Mouse (Mus musculus) gastrocnemius, postnatal 10 days (tissue): ENCODE measurements around the gene Ccl28. TPM values are rescaled to one million over a fixed set of nuclear protein-coding genes. Genes with fewer than 3 reads are reported as not detected.
A peak's percentile ranks its signal among the peaks of the same experiment; 100 is the strongest.
"Not testable (repeated sequence)": the region's sequence is repeated elsewhere in the genome, so short reads cannot be mapped to it uniquely, and the experiment has no call there.

Source experiments
- DNase-seq: peaks from one replicate; pipeline ENCODE4 v3.0.0; 2021; ENCODE audit warnings: mixed read lengths
- total RNA-seq, 2 experiments: library from RNA; stranded (reverse); gene quantifications; 2 replicates each; pipeline ENCODE4 v1.2.3; 2021

The Ccl28 gene
- total RNA-seq, 2 experiments from 2014 or later = 0.19 to 0.23 TPM

DNA sequence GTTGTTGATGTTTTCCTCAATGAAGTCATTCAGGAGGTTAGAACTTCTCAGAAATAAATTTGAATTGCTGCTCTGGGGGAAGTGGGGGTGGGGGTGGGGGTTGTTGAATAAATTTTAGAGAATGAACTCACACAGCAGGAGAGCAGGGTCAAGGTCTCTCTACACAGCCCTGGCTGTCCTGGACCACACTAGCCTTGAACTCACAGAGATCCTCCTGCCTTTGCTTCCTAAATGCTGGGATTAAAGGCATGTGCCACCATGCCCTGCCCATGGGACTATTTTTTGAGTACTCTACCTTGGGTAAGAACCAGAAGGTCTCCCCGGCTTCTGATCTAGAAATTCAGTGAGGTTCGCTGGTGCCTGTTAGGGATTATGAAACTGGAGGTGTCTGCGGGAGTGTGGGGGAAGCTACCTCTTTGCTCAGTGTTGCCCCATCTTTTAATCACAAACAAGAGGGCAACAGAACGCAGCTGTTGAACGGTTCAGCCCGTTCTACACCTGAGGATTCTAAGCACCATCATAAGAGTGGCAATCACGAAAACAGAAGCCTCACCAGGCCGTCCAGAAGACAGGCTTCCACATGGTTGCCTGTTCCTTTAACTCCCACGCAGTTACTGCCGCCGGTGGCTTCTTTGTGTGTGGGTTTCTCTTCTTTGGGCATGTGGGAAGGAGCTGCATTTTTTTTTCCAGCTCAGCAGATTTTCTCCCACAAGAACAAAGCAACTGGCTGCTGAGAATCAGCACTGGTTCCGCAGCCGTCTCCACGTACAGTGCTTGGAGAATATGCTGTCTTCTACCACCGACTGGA is 25.5 kb downstream of the Ccl28 start:
- no peak for DNase-seq

DNA sequence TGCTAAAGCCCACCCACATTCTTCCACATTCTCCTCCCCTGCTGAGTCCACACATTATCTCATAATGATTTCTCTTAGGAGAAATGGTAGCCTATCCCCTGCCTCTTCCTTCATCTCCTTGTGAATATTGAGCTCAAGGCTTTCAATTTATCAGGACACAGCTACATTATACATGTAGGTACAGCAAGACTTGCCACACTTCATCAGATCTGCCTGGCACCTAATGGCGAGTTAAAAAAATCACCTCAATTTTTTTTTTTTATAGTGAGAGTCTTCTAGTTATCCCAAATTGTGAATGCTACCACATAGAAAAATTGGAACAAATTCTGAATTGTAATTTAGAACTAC is 26.1 kb downstream of the Ccl28 start:
- DNase-seq = no peak

DNA sequence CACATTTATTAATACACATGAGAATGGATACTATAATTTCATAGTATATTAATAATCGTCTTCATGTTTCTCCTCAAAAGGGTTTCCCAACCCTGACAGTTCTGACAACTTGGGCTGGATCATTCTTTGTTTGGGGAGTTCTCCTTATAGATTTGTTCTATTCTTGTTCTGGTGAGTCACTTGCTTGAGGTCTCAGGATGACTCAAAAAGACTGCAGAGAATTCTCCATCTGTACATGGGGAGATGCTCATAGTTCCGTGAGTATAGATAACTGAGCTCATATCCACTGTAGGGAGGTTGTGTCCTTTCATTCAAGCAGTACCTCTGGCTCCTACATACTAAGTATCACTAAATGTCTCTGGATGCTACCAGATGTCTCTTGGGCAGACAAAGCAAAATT is 31.1 kb downstream of the Ccl28 start:
- no peak for DNase-seq

DNA sequence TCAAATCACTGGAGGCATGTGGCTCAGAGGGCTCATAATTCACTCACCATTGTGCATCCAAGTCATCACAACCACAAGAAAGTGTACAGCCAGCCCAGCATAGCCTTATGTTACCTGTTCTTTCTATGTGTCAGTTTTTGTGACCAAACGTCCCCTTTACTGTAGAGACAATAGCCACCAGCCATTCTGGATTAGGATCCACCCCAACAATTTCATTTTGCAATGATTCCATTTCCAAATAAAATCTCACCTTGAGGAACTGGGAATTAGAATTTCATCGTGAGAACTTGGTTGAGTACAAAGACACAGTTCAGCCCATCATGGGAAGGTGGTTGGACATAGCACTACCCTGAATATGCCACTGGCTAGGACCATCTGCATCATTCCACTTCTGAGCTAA is 32.6 kb downstream of the Ccl28 start:
- no peak for DNase-seq

DNA sequence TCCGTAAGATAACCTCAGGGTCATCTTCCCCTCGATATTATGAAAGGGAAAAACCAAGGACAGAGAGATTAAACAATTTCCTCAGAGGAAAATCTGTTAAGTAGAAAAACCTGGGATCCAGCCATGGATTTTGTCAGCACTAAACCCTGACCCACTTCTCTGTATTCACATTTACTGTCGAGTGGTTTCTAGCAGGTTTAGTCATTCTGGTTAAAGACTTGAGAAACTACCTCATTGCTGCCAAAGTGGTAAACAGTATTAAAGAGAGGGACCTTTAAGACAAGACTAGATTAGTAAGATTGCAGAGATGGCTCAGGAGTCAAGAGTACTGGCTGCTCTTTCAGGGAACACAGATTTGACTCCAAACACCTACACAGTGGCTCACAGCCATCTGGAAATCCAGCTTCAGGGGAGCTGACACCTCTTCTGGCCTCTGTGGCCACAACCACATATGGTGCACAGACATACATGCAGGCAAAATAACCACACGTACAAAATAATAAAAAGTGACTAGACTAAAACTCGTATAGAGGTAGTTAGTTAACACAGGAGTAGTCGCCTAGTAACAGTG is 33.3 kb downstream of the Ccl28 start:
- no peak for DNase-seq

DNA sequence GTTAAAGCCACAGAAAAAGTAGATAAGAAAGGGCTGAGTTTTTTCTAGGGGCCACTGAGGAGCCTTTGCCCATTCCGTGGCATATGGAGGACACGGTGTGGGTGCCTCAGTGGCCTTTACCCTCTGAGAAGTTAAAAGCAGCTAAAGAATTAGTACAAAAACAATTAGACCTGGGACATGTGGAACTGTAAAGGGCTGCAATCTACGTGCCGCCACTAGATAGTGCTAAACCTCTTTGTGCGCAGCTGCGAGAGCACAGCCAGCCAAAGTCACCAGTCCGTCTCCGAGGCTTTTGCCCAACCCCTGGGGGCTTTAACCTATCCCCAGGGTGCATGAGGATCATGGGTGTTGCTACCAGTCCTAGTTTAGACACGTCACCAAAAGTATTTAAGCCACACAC is 37.8 kb downstream of the Ccl28 start:
- peak; percentile 8 for DNase-seq

DNA sequence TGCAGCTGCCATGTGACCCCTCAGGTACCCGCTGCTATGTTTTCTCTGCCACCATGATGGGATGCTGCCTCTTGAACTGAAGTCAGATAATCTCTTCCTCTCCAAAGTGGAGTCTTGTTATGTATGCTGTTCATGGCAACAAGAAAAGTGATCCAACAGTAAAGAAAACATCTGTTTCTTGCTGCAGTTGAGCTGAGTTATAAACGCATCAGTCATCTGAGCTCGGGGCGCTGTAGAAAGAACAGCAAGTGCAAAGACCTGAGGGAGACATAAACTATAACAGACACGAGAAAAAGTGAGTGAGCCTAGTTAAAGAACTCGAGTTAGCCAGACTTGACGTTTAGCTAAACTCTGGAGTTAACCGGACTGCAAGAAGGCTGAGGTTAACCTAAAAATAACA is 55.2 kb downstream of the Ccl28 start:
- DNase-seq = no peak

DNA sequence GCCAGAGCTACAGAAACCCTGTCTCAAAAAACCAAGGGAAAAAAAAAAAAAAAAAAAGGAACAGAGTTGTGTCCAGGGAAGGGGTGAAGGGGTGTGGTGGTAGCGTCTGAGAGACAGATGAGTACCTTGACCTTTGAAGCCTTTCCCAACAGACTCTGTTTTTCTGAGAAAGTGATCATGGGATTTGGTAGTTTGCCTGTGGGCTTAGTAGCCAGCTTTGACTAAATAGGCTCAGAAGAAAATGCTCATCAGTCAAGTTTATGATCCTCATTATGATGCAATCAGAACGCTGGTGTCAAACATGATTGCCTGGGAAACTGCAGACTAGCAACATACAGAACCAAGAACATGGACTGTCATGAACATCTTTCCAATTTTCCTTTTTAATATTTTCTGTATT is 56.1 kb downstream of the Ccl28 start:
- DNase-seq = no peak

DNA sequence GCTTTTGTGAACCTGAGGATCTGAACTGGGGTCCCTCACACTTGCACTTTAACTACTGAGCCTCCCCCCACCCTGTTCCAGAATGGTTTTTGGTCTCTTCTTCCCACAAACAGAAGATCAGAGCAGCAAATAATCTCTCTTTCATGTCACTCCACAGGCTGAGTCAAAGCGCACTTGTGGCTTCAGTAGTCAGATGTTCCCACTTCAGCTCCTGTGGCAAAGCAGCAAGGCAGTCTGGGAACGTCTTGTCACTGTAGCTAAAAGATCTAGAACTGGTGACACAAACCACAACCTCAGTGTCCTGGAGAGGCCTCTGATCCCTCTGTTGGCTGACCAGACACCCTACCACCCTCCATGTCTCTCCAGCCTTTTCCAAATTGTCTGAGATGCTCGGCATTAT is 57.5 kb downstream of the Ccl28 start:
- no peak for DNase-seq

DNA sequence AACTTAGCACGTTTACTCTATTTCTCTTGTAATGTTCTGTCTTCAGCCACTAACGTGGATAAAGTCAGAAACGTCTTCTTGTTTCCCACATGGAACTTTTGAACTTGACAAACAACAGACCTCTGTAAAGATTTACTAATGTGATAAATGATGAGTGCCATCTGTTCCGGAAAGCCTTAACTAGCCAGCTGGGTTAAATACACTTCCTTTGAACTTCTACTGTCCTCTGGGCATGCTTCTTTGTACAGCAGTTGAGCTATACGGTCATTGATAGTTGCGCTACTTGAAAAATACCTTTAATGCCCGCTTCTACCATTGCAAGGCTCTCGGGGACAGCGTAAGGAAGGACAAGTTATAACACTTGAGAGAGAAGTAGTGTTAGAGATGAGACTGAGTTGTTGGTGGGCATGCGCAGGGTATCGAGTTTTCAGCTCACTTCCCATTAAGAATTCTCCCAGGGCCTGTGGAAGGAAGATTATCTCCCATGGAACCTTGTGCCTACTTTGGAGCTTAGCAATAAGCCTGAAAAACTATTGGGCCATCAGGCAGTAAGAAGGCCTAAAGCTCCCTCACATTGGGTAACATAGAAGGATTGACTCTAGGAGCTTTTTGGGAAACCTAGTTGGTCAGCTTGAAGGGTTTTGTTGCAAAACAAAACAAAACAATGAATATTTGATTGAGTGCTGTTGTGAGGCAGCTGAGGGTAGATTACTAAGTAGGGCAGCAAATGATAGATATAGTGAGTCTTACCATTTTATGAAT is 61.0 kb downstream of the Ccl28 start:
- DNase-seq = no peak

DNA sequence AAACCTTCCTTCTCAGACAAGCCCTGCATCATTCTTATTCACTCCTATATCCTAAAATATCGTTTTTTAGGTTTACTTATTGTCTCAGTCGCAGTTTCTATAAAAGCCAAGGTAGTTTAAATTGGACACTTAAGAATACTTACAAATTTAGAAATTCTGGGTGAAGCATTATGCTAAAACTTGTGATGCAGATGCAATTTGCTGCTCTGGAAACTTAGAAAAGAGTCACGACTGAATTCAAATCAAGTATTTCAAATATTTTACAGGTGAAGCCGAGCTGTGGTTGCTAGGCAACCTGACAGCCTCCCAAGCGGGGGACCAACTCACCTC is 66.1 kb downstream of the Ccl28 start:
- DNase-seq = no peak

DNA sequence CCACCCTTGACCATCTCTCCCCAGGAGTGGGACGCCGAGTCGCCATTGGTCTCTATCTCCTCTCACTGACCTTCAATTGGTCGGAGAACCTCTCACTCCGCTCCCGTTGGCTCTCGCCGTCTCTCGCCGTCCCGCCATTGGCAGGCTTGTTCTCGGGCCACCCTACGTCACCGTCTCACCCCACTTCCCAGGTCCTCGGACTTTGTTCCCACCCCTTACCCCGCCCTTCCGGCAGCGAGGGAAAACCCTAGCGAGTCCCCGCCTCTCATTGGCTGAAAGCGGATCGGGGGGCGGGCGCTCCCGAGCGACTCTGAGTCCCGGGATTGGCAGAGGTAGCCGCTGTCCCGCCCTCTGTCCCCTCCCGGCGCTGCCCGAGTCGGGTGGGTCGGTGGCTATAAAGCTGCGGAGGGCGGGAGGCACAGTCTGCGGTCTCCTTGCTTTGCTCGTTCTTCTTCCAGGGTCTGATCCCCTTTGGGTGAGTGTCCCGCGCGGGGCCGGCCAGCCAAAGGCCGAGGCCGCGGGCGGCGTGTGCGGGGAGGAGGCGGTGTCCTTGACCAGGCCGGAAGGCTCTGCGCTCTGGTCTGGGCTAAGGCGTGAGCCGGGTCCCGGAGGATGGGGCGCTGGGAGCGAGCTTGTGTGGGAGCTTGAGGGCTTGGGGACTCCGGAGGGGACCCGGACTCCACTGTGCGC is 66.6 kb downstream of the Ccl28 start, which contains the start of gene Hmgcs1:
Gene Hmgcs1 (plus strand): TSS at position 341 of the 690 bp plus-strand sequence.
- DNase-seq = peak; percentile 98

DNA sequence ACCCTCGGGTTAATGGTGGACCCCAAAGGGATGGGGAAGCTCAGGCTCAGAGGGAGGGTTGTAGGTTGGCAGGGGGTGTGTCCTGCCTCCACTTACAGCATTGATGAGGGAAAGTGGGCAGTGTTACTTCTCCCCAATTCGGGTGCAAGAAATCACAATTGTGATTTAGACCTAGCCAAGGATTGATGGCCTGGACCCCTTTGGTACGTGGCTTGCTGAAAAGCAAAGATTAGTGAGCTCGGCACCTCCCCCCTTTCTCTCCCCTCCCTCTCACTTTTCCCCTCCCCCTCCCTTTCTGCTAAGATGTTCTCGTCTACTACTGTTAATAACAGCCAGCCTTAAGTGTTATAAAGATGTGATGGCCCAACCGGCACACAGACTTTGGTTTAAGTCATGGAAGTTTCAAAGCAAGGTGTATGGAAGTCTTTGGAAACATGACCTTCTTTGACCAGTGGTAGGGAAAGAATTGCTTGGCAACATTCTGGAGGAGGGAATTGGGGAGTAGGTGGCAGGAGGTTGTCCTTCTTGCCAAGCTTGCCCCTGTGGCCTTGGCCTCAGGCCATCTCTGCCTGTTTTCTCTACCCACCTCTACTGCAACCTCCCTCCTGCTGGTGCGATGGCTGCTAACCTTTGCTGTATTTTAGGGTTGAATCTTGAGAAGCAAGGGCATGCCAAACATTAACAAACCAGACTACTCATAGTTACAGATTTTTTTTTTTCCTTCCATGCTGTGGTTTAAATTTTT is 67.4 kb downstream of the Ccl28 start:
- DNase-seq = no peak

DNA sequence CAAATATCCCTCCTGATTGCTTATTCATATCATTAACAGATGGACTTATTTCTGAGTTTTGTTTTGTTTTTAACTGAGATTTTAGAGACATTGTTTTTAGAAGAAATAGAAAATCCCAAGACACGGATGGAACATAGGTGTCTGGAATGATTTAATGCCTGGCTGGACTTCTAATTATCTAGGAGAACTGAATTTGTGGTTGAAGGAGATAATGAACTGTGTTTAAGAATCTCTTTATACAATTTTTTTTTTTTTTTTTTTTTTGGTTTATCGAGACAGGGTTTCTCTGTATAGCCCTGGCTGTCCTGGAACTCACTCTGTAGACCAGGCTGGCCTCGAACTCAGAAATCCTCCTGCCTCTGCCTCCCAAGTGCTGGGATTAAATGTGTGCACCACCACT is 68.3 kb downstream of the Ccl28 start:
- DNase-seq = not testable (repeated sequence)

DNA sequence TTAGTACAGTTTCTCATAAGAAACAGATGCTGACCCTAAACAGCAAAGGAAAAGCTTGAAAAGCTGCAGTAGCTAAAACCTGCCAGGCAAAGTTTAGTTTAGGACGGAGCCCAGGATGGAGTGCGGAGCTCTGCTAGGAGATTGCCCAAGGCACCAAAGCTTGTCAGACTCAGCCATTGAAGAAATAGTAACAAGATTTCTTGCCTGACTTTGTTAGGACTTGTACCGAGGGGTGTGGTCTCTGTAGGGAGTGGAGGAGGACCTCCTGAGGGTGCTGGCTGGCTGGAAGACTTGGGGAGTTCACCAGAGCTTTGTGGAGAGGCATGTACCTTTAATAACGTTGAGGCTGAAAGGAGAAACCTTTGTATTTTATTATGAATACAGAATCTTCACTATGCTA is 72.1 kb downstream of the Ccl28 start:
- no peak for DNase-seq

DNA sequence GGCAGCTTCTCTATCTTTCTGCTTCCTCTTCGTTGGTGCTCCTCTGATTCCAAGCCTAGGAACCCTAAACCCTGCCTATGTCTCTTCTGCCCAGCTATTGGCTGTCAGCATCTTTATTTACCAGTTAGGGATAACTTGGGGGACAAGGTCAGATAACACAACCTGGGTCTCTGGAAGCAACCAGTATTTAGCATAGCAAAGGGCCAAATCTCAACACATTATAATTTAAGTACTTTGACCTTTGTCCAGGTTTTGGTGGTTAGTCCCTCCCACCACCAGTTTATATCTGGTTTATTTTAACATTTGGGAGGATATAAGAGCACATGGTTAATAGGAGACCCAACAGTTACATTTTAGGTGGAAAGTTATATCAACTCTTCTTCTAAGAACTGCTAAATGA is 72.9 kb downstream of the Ccl28 start:
- DNase-seq = no peak

DNA sequence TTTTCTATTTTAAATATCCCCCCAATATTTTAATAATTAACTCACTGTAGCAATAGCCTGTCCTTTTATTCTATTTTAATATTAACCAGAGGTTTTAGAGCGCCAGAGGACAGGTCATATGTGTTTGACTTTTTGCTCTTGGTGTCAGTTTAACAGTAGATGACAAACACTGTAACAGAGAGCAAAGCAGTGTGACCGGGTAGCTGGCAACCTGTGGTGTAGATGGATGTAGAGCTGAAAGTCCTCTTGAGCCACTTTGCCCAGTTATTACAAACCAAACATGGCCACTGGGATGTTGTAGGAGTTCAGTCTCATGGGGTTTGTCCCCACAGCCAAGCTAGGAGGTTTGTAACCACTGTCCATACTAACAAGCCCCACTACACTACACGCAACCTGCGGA is 74.8 kb downstream of the Ccl28 start:
- DNase-seq = no peak

Other genes starting within 250 kb of the Ccl28 start
- gene Paip1, start 195.2 kb upstream of the Ccl28 start, total RNA-seq = 10 to 100 TPM; 82.7 to 83.0 TPM
- gene 4833420G17Rik, start 161.1 kb upstream of the Ccl28 start, total RNA-seq = 10 to 100 TPM in 1 of 2 experiments, 1 to 10 TPM in 1; 9.7 to 12.0 TPM
- 10 to 100 TPM in 1 of 2 experiments, 1 to 10 TPM in 1; 8.4 to 10.3 TPM for gene Tmem267, start 135.8 kb upstream of the Ccl28 start, total RNA-seq
- gene 3110070M22Rik, start 135.4 kb upstream of the Ccl28 start, total RNA-seq = under 1 TPM; 0.38 to 0.78 TPM
- 10 to 100 TPM; 52.4 to 57.1 TPM for gene Hmgcs1, start 66.6 kb downstream of the Ccl28 start, total RNA-seq
- 1 to 10 TPM; 2.1 to 2.5 TPM for gene Nim1k, start 132.1 kb downstream of the Ccl28 start, total RNA-seq
- gene Zfp131, start 167.1 kb downstream of the Ccl28 start, total RNA-seq = 10 to 100 TPM; 14.9 to 20.6 TPM
- gene AF067063, start 206.4 kb downstream of the Ccl28 start, total RNA-seq = not detected
- gene D13Ertd608e, start 212.2 kb downstream of the Ccl28 start, total RNA-seq = not detected